Mouse (Mus musculus): ENCODE measurements around the gene Tbr1. TPM values are rescaled to one million over a fixed set of nuclear protein-coding genes. Genes with fewer than 3 reads are reported as not detected.

Gene Tbr1
- 0.14 TPM in 1 of 2 replicates, not detected in the other for polyA plus RNA-seq (2015; fragmentation: Nextera tagmentation; extraction: Ambion mirVana)

- WGBS, result 8% methylated on average over 11 of the region's 11 CpGs
- Histone ChIP-seq H3K9me3 (replicated peaks) (no peaks in the 10 kb centered on the region), H3K4me2 (peak within 1 kb of the TSS; percentile 15; the same call in 1 of the 2 replicates), H3K36me3 (0 out of 2 replicates have a peak, but pooled peaks cover 5% of the 10 kb centered on the region), H3K9ac (no peak within 1 kb of the TSS), H3K27me3 (peaks cover 66% of the 10 kb centered on the region), H3K4me3 (replicated peaks) (0 out of 2 replicates have a peak within 1 kb of the TSS, but pooled peaks have one; percentile 3), H3K27ac (no peak within 1 kb of the TSS), H3K4me1 (peaks cover 28% of the 10 kb centered on the region)
- ATAC-seq (replicated peaks; ENCODE audit: low FRiP score), result peak; percentile 47
These were observed at the start of gene Tbr1 for GRCm38 (mm10) chr2:61802656-61803251. Tbr1 (plus strand) TSS chr2:61802930.

- no peaks in the 10 kb centered on the region for H3K9me3 ChIP-seq (replicated peaks)
- no peak overlapping the region for H3K4me2 ChIP-seq
- no peaks in the 10 kb centered on the region for H3K27me3 ChIP-seq
- H3K27ac ChIP-seq, result no peak overlapping the region
- no peak overlapping the region for H3K4me3 ChIP-seq (replicated peaks)
- H3K4me1 ChIP-seq, result no peaks in the 10 kb centered on the region
- H3K36me3 ChIP-seq, result no peaks in the 10 kb centered on the region
- no peak overlapping the region for H3K9ac ChIP-seq
- ATAC-seq (replicated peaks; ENCODE audit: low FRiP score), result no peak
These were observed 47.7 kb upstream of the Tbr1 start for GRCm38 (mm10) chr2:61754989-61755388.

GRCm38 (mm10) chr2:61759234-61759855, 43.4 kb upstream of the Tbr1 start:
- H3K27ac ChIP-seq, result no peak overlapping the region
- H3K4me3 ChIP-seq (replicated peaks), result no peak overlapping the region
- WGBS, result 84% methylated on average over 5 of the region's 5 CpGs
- H3K4me1 ChIP-seq, result no peaks in the 10 kb centered on the region
- ATAC-seq (replicated peaks; ENCODE audit: low FRiP score), result no peak
- no peaks in the 10 kb centered on the region for H3K27me3 ChIP-seq
- H3K9me3 ChIP-seq (replicated peaks), result no peaks in the 10 kb centered on the region
- no peak overlapping the region for H3K4me2 ChIP-seq
- H3K9ac ChIP-seq, result no peak overlapping the region
- peaks cover 4% of the 10 kb centered on the region; the same call in 1 of the 2 replicates for H3K36me3 ChIP-seq

- Histone ChIP-seq H3K4me1 (no peaks in the 10 kb centered on the region), H3K4me3 (replicated peaks) (no peak overlapping the region), H3K27me3 (no peaks in the 10 kb centered on the region), H3K27ac (no peak overlapping the region), H3K4me2 (no peak overlapping the region), H3K36me3 (peaks cover 8% of the 10 kb centered on the region; the same call in 1 of the 2 replicates), H3K9me3 (replicated peaks) (no peaks in the 10 kb centered on the region), H3K9ac (no peak overlapping the region)
- 90% methylated on average over 3 of the region's 3 CpGs for WGBS
- ATAC-seq (replicated peaks; ENCODE audit: low FRiP score), result no peak
These were observed 42.7 kb upstream of the Tbr1 start for GRCm38 (mm10) chr2:61760044-61760443.

- ATAC-seq (replicated peaks; ENCODE audit: low FRiP score), result no peak
- Histone ChIP-seq H3K4me3 (replicated peaks) (no peak overlapping the region), H3K36me3 (peaks cover 12% of the 10 kb centered on the region; the same call in 1 of the 2 replicates), H3K4me1 (no peaks in the 10 kb centered on the region), H3K27ac (no peak overlapping the region), H3K27me3 (no peaks in the 10 kb centered on the region), H3K9ac (no peak overlapping the region), H3K4me2 (no peak overlapping the region), H3K9me3 (replicated peaks) (no peaks in the 10 kb centered on the region)
- WGBS, result 64% methylated on average over 6 of the region's 6 CpGs
These were observed 38.1 kb upstream of the Tbr1 start for GRCm38 (mm10) chr2:61764470-61765105.

GRCm38 (mm10) chr2:61765526-61765925, 37.2 kb upstream of the Tbr1 start:
- H3K27ac ChIP-seq, result no peak overlapping the region
- no peak overlapping the region for H3K4me3 ChIP-seq (replicated peaks)
- no peak for ATAC-seq (replicated peaks; ENCODE audit: low FRiP score)
- H3K9me3 ChIP-seq (replicated peaks), result no peaks in the 10 kb centered on the region
- H3K4me1 ChIP-seq, result no peaks in the 10 kb centered on the region
- no peaks in the 10 kb centered on the region for H3K27me3 ChIP-seq
- 81% methylated on average over 4 of the region's 4 CpGs for WGBS
- no peak overlapping the region for H3K9ac ChIP-seq
- peaks cover 12% of the 10 kb centered on the region; the same call in 1 of the 2 replicates for H3K36me3 ChIP-seq
- H3K4me2 ChIP-seq, result no peak overlapping the region

- no peaks in the 10 kb centered on the region for H3K9me3 ChIP-seq (replicated peaks)
- H3K27me3 ChIP-seq, result no peaks in the 10 kb centered on the region
- peaks cover 27% of the 10 kb centered on the region for H3K36me3 ChIP-seq
- H3K4me3 ChIP-seq (replicated peaks), result no peak overlapping the region
- H3K4me2 ChIP-seq, result no peak overlapping the region
- H3K4me1 ChIP-seq, result no peaks in the 10 kb centered on the region
- H3K27ac ChIP-seq, result no peak overlapping the region
- no peak overlapping the region for H3K9ac ChIP-seq
- no peak for ATAC-seq (replicated peaks; ENCODE audit: low FRiP score)
These were observed 21.9 kb upstream of the Tbr1 start for GRCm38 (mm10) chr2:61780794-61781193.

GRCm38 (mm10) chr2:61794960-61795359, 7.8 kb upstream of the Tbr1 start:
- Histone ChIP-seq H3K4me1 (no peaks in the 10 kb centered on the region), H3K27me3 (no peaks in the 10 kb centered on the region), H3K4me2 (no peak overlapping the region), H3K9ac (no peak overlapping the region), H3K9me3 (replicated peaks) (no peaks in the 10 kb centered on the region), H3K27ac (no peak overlapping the region), H3K4me3 (replicated peaks) (no peak overlapping the region), H3K36me3 (peaks cover 9% of the 10 kb centered on the region; the same call in 1 of the 2 replicates)
- WGBS, result 85% methylated on average over 5 of the region's 5 CpGs
- ATAC-seq (replicated peaks; ENCODE audit: low FRiP score), result no peak

- Histone ChIP-seq H3K9ac (no peak overlapping the region), H3K36me3 (0 out of 2 replicates have a peak, but pooled peaks cover 5% of the 10 kb centered on the region), H3K4me3 (replicated peaks) (no peak overlapping the region), H3K9me3 (replicated peaks) (no peaks in the 10 kb centered on the region), H3K27ac (no peak overlapping the region), H3K4me2 (no peak overlapping the region), H3K4me1 (peaks cover 5% of the 10 kb centered on the region; the same call in 1 of the 2 replicates), H3K27me3 (peaks cover 20% of the 10 kb centered on the region)
- 91% methylated on average over 1 of the region's 1 CpGs for WGBS
- ATAC-seq (replicated peaks; ENCODE audit: low FRiP score), result no peak
These were observed 4.7 kb upstream of the Tbr1 start for GRCm38 (mm10) chr2:61798048-61798447.

- Histone ChIP-seq H3K9ac (no peak overlapping the region), H3K27me3 (peaks cover 74% of the 10 kb centered on the region), H3K27ac (no peak overlapping the region), H3K4me3 (replicated peaks) (0 out of 2 replicates have a peak overlapping the region, but pooled peaks have one; percentile 3), H3K36me3 (0 out of 2 replicates have a peak, but pooled peaks cover 5% of the 10 kb centered on the region), H3K4me1 (peaks cover 28% of the 10 kb centered on the region), H3K4me2 (peak overlapping the region; percentile 15; the same call in 1 of the 2 replicates), H3K9me3 (replicated peaks) (no peaks in the 10 kb centered on the region)
- no peak for ATAC-seq (replicated peaks; ENCODE audit: low FRiP score)
- WGBS, result 2% methylated on average over 29 of the region's 29 CpGs
These were observed 975 bp downstream of the Tbr1 start for GRCm38 (mm10) chr2:61803443-61804367.

- Histone ChIP-seq H3K9me3 (replicated peaks) (no peaks in the 10 kb centered on the region), H3K4me3 (replicated peaks) (no peak overlapping the region), H3K27me3 (peaks cover 81% of the 10 kb centered on the region), H3K9ac (no peak overlapping the region), H3K27ac (no peak overlapping the region), H3K4me1 (peaks cover 28% of the 10 kb centered on the region), H3K36me3 (0 out of 2 replicates have a peak, but pooled peaks cover 5% of the 10 kb centered on the region), H3K4me2 (no peak overlapping the region)
- ATAC-seq (replicated peaks; ENCODE audit: low FRiP score), result no peak
- 2% methylated on average over 10 of the region's 10 CpGs for WGBS
These were observed 1.7 kb downstream of the Tbr1 start for GRCm38 (mm10) chr2:61804382-61804840.

Measured in kidney, embryonic 15.5 days (tissue).